10 mouse cellular contexts compared by ENCODE assay signal in the genomic region with DNA sequence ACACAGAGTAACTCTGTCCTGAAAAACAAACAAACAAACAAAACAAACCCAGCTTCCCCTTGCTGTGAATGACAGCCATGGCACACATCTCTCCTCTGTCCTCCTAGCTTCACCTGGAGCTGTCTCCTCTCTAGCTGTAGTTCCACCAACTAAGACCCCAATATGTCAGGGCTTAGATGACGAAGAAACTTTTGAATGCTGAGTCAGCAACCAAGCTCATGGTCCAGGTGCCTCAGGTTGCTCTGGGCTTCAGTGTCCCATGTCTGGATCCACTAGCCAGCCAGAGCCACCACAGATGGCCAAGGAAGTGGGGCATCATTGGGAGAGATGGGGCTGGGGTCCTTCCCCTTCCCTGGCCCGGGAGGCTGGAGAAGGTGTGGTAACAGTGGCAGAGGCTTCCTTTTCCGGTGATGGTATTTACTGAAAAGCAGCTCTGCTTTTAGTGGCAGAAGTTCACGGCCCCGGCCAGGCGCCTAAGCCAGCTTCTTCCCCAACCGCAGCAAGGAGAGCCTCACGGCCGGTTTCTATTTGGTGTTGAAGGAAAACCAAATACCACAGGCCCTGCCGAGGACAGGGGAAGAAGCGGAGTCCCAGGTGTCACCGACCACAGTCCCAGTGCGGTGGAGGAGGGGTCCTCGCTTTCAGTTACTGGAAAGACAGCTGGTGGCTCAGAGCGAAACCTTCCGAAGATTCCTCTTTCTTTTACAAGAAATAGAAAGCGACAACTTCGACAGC.
DNase-seq lines count a peak whose midpoint lies in the region; ATAC-seq and TF ChIP-seq lines count a peak whose summit lies in the region.
"Had no signal": no experiment of that assay in that cellular context is flagged by ENCODE, and none has a peak within 500 bp of the region (broad histone marks: within the 10 kb centered on the region; RNA-seq: fewer than 3 reads in every experiment).

No protein-coding gene starts in this region.

- 0 out of 2 replicates have a peak overlapping the region, but pooled peaks have one; percentile 19 for H3K9ac ChIP-seq in heart, embryonic 15.5 days
- H3K9ac ChIP-seq in liver, embryonic 14.5 days (replicated peaks), result no peak overlapping the region

- TF ChIP-seq EP300 in liver, embryonic 14.5 days (IDR thresholded peaks at IDR 0.05; ENCODE audit: low read depth), result no peak

- TF ChIP-seq CTCF in bone marrow macrophage, adult 2 months (IDR thresholded peaks at IDR 0.05; ENCODE audit: low read depth, low read length), result no peak
- no peak for TF ChIP-seq CTCF in liver, embryonic 14.5 days (IDR thresholded peaks at IDR 0.05; ENCODE audit: low read depth)

- H3K4me3 ChIP-seq in heart, embryonic 15.5 days, result no peak overlapping the region
- H3K4me3 ChIP-seq in bone marrow macrophage, adult 2 months (ENCODE audit: insufficient read depth, low read length), result peak overlapping the region; percentile 44
- H3K4me3 ChIP-seq in liver, embryonic 14.5 days (ENCODE audit: insufficient read depth in 1 of 2, low read depth in 2 of 2, low read length in 2 of 2), result no peak overlapping the region

- WGBS in heart, embryonic 15.5 days, result 47% methylated on average over 18 of the region's 18 CpGs
- WGBS in liver, embryonic 14.5 days (ENCODE audit: insufficient replicate concordance), result 12% methylated on average over 18 of the region's 18 CpGs

- H3K27ac ChIP-seq in heart, embryonic 15.5 days, result peak overlapping the region; percentile 56; the same call in 1 of the 2 replicates
- H3K27ac ChIP-seq in bone marrow macrophage, adult 2 months (ENCODE audit: insufficient read depth, low read depth, low read length), result peak overlapping the region; percentile 30
- no peak overlapping the region for H3K27ac ChIP-seq in liver, embryonic 14.5 days

- no peaks in the 10 kb centered on the region for H3K9me3 ChIP-seq in heart, embryonic 15.5 days (replicated peaks)
- H3K9me3 ChIP-seq in liver, embryonic 14.5 days (ENCODE audit: control insufficient read depth, low read length), result no peaks in the 10 kb centered on the region

- H3K36me3 ChIP-seq in heart, embryonic 15.5 days, result no peaks in the 10 kb centered on the region
- no peaks in the 10 kb centered on the region for H3K36me3 ChIP-seq in liver, embryonic 14.5 days (replicated peaks; ENCODE audit: control insufficient read depth, insufficient read depth, low read depth)
- no peaks in the 10 kb centered on the region for H3K36me3 ChIP-seq in splenic B cell, adult 2 months (ENCODE audit: control insufficient read depth, insufficient read depth, low read length, poor library complexity, severe bottlenecking)

- no peak for ATAC-seq in heart, embryonic 15.5 days (replicated peaks; ENCODE audit: insufficient number of reproducible peaks, insufficient read depth, low FRiP score, low read depth)
- no peak for ATAC-seq in liver, embryonic 14.5 days (ENCODE audit: insufficient read depth)
- ATAC-seq: hindbrain, embryonic 16.5 days had no signal

- no peaks in the 10 kb centered on the region for H3K27me3 ChIP-seq in heart, embryonic 15.5 days
- no peaks in the 10 kb centered on the region for H3K27me3 ChIP-seq in liver, embryonic 14.5 days (ENCODE audit: control insufficient read depth, insufficient read depth, low read length)
- H3K27me3 ChIP-seq in splenic B cell, adult 2 months (ENCODE audit: control insufficient read depth, insufficient read depth, low read length, poor library complexity, severe bottlenecking), result no peaks in the 10 kb centered on the region

- DNase-seq in heart, adult 11 months, result no peak
- DNase-seq in liver, embryonic 14.5 days (ENCODE audit: low read depth in 3 of 3, low spot score in 3 of 3), result no peak
- DNase-seq in splenic B cell, adult 2 months (ENCODE audit: low read depth, low spot score), result peak; percentile 61
- no peak for DNase-seq in neural tube, embryonic 10.5 days (ENCODE audit: extremely low spot score, low spot score)
- DNase-seq in urinary bladder, adult 18-20 months (ENCODE audit: low spot score in 2 of 2), result no peak
- no peak for DNase-seq in retina, postnatal 1 day
- DNase-seq: lung, postnatal 36 days had no signal

- no peak for TF ChIP-seq POLR2A in bone marrow macrophage, adult 2 months (IDR thresholded peaks at IDR 0.05; ENCODE audit: borderline replicate concordance, low read depth, low read length)

- H3K4me2 ChIP-seq in heart, embryonic 15.5 days, result no peak overlapping the region; the same call in 1 of the 2 replicates
- H3K4me2 ChIP-seq in liver, embryonic 14.5 days (ENCODE audit: low read depth), result peak overlapping the region; percentile 4; the same call in 1 of the 2 replicates

- H3K4me1 ChIP-seq in heart, embryonic 15.5 days (replicated peaks), result peaks cover 41% of the 10 kb centered on the region
- H3K4me1 ChIP-seq in bone marrow macrophage, adult 2 months (ENCODE audit: control insufficient read depth, insufficient read depth, low read length), result peaks cover 43% of the 10 kb centered on the region
- peaks cover 5 to 34% of the 10 kb centered on the region in 2 experiments for H3K4me1 ChIP-seq in liver, embryonic 14.5 days (replicated peaks; ENCODE audit: control insufficient read depth in 2 of 2, insufficient read depth in 2 of 2, low read length in 1 of 2)
